Mouse (Mus musculus): Measurements from ENCODE around the gene Tubb5. TPM values are rescaled to one million over a fixed set of nuclear protein-coding genes. Genes with fewer than 3 reads are reported as not detected.
A peak's percentile ranks its signal among the peaks of the same experiment; 100 is the strongest.

The Tubb5 gene
- polyA plus RNA-seq (2015; fragmentation: Nextera tagmentation; extraction: Ambion mirVana), result 1,166 and 1,221 TPM in 2 replicates

- Histone ChIP-seq H3K4me3 (peak within 1 kb of the TSS; percentile 86), H3K9me3 (no peaks in the 10 kb centered on the region), H3K4me1 (peaks cover 44% of the 10 kb centered on the region), H3K27me3 (no peaks in the 10 kb centered on the region), H3K27ac (peak within 1 kb of the TSS; percentile 98), H3K36me3 (peaks cover 38% of the 10 kb centered on the region), H3K9ac (peak within 1 kb of the TSS; percentile 99), H3K4me2 (peak within 1 kb of the TSS; percentile 90)
- under 1% methylated on average over 29 of the region's 29 CpGs for WGBS
- ATAC-seq (ENCODE audit: insufficient number of reproducible peaks, insufficient read depth, low FRiP score, low TSS enrichment, low read depth), result peak; percentile 83
Measured at GRCm38 (mm10) chr17:35838122-35838544, at the start of gene Tubb5. Tubb5 (minus strand) TSS chr17:35838306.

- Histone ChIP-seq H3K27ac (no peak overlapping the region), H3K4me3 (no peak overlapping the region), H3K27me3 (no peaks in the 10 kb centered on the region), H3K9me3 (no peaks in the 10 kb centered on the region), H3K36me3 (peaks cover 98% of the 10 kb centered on the region), H3K4me1 (no peaks in the 10 kb centered on the region), H3K9ac (no peak overlapping the region), H3K4me2 (no peak overlapping the region)
- no peak for ATAC-seq (ENCODE audit: insufficient number of reproducible peaks, insufficient read depth, low FRiP score, low TSS enrichment, low read depth)
- 88% methylated on average over 12 of the region's 17 CpGs for WGBS
Measured at GRCm38 (mm10) chr17:35887725-35888124, 49.6 kb upstream of the Tubb5 start.

GRCm38 (mm10) chr17:35883777-35884176, 45.7 kb upstream of the Tubb5 start:
- Histone ChIP-seq H3K4me1 (peaks cover 14% of the 10 kb centered on the region), H3K9me3 (no peaks in the 10 kb centered on the region), H3K9ac (no peak overlapping the region), H3K4me2 (no peak overlapping the region), H3K27me3 (no peaks in the 10 kb centered on the region), H3K27ac (no peak overlapping the region), H3K4me3 (no peak overlapping the region), H3K36me3 (peaks cover 73% of the 10 kb centered on the region)
- 94% methylated on average over 14 of the region's 14 CpGs for WGBS
- ATAC-seq (ENCODE audit: insufficient number of reproducible peaks, insufficient read depth, low FRiP score, low TSS enrichment, low read depth), result no peak

- H3K36me3 ChIP-seq, result peaks cover 65% of the 10 kb centered on the region
Measured at GRCm38 (mm10) chr17:35882924-35883323, 44.8 kb upstream of the Tubb5 start.

GRCm38 (mm10) chr17:35879245-35880057, 41.3 kb upstream of the Tubb5 start, which contains the start of gene Dhx16:
Dhx16 (plus strand) TSS chr17:35879819.
- Histone ChIP-seq H3K36me3 (peaks cover 52% of the 10 kb centered on the region), H3K4me3 (peak within 1 kb of the TSS; percentile 96), H3K27me3 (no peaks in the 10 kb centered on the region), H3K9me3 (no peaks in the 10 kb centered on the region), H3K4me2 (peak within 1 kb of the TSS; percentile 81), H3K9ac (peak within 1 kb of the TSS; percentile 85), H3K4me1 (peaks cover 14% of the 10 kb centered on the region), H3K27ac (peak within 1 kb of the TSS; percentile 66)
- peak; percentile 86 for ATAC-seq (ENCODE audit: insufficient number of reproducible peaks, insufficient read depth, low FRiP score, low TSS enrichment, low read depth)
- WGBS, result 6% methylated on average over 66 of the region's 66 CpGs

More at GRCm38 (mm10) chr17:35882924-35883323, 44.8 kb upstream of the Tubb5 start:
- Histone ChIP-seq H3K9me3 (no peaks in the 10 kb centered on the region), H3K9ac (no peak overlapping the region), H3K4me1 (peaks cover 14% of the 10 kb centered on the region), H3K4me3 (no peak overlapping the region), H3K4me2 (no peak overlapping the region), H3K27ac (no peak overlapping the region), H3K27me3 (no peaks in the 10 kb centered on the region)
- 91% methylated on average over 17 of the region's 17 CpGs for WGBS
- ATAC-seq (ENCODE audit: insufficient number of reproducible peaks, insufficient read depth, low FRiP score, low TSS enrichment, low read depth), result no peak

- no peak for ATAC-seq (ENCODE audit: insufficient number of reproducible peaks, insufficient read depth, low FRiP score, low TSS enrichment, low read depth)
- Histone ChIP-seq H3K36me3 (peaks cover 54% of the 10 kb centered on the region), H3K4me2 (no peak overlapping the region), H3K4me1 (peaks cover 34% of the 10 kb centered on the region), H3K27me3 (no peaks in the 10 kb centered on the region), H3K4me3 (no peak overlapping the region), H3K9ac (no peak overlapping the region), H3K9me3 (0 out of 2 replicates have a peak, but pooled peaks cover 3% of the 10 kb centered on the region), H3K27ac (no peak overlapping the region)
- WGBS, result 89% methylated on average over 6 of the region's 6 CpGs
Measured at GRCm38 (mm10) chr17:35874721-35875120, 36.6 kb upstream of the Tubb5 start.

GRCm38 (mm10) chr17:35873774-35874519, 35.8 kb upstream of the Tubb5 start:
- no peak; the same call in 1 of the 2 replicates for ATAC-seq (ENCODE audit: insufficient number of reproducible peaks, insufficient read depth, low FRiP score, low TSS enrichment, low read depth)
- Histone ChIP-seq H3K4me1 (peaks cover 41% of the 10 kb centered on the region), H3K4me3 (peak overlapping the region; percentile 10), H3K27me3 (no peaks in the 10 kb centered on the region), H3K9me3 (0 out of 2 replicates have a peak, but pooled peaks cover 3% of the 10 kb centered on the region), H3K9ac (peak overlapping the region; percentile 61), H3K4me2 (peak overlapping the region; percentile 38), H3K27ac (no peak overlapping the region), H3K36me3 (peaks cover 54% of the 10 kb centered on the region)
- 32% methylated on average over 21 of the region's 21 CpGs for WGBS

- no peaks in the 10 kb centered on the region for H3K27me3 ChIP-seq
- peak overlapping the region; percentile 99 for H3K4me2 ChIP-seq
- no peak for ATAC-seq (ENCODE audit: insufficient number of reproducible peaks, insufficient read depth, low FRiP score, low TSS enrichment, low read depth)
- H3K4me3 ChIP-seq, result peak overlapping the region; percentile 73
- peaks cover 51% of the 10 kb centered on the region for H3K36me3 ChIP-seq
- 80% methylated on average over 8 of the region's 8 CpGs for WGBS
- H3K9ac ChIP-seq, result peak overlapping the region; percentile 89; the same call in 1 of the 2 replicates
- H3K27ac ChIP-seq, result peak overlapping the region; percentile 98
- 0 out of 2 replicates have a peak, but pooled peaks cover 3% of the 10 kb centered on the region for H3K9me3 ChIP-seq
- peaks cover 62% of the 10 kb centered on the region for H3K4me1 ChIP-seq
Measured at GRCm38 (mm10) chr17:35870884-35871696, 33.0 kb upstream of the Tubb5 start.

- no peak for ATAC-seq (ENCODE audit: insufficient number of reproducible peaks, insufficient read depth, low FRiP score, low TSS enrichment, low read depth)
- WGBS, result 41% methylated on average over 9 of the region's 9 CpGs
- Histone ChIP-seq H3K4me1 (peaks cover 62% of the 10 kb centered on the region), H3K4me2 (peak overlapping the region; percentile 99), H3K9me3 (0 out of 2 replicates have a peak, but pooled peaks cover 3% of the 10 kb centered on the region), H3K27me3 (no peaks in the 10 kb centered on the region), H3K36me3 (peaks cover 46% of the 10 kb centered on the region), H3K27ac (peak overlapping the region; percentile 98), H3K4me3 (peak overlapping the region; percentile 73), H3K9ac (peak overlapping the region; percentile 89)
Measured at GRCm38 (mm10) chr17:35870151-35870883, 32.2 kb upstream of the Tubb5 start.

GRCm38 (mm10) chr17:35869346-35870067, 31.4 kb upstream of the Tubb5 start:
- ATAC-seq (ENCODE audit: insufficient number of reproducible peaks, insufficient read depth, low FRiP score, low TSS enrichment, low read depth), result no peak
- no peaks in the 10 kb centered on the region for H3K27me3 ChIP-seq
- H3K4me3 ChIP-seq, result peak overlapping the region; percentile 73
- H3K27ac ChIP-seq, result peak overlapping the region; percentile 98
- peaks cover 69% of the 10 kb centered on the region for H3K4me1 ChIP-seq
- H3K4me2 ChIP-seq, result peak overlapping the region; percentile 99
- H3K36me3 ChIP-seq, result peaks cover 38% of the 10 kb centered on the region
- peak overlapping the region; percentile 89 for H3K9ac ChIP-seq
- WGBS, result 2% methylated on average over 7 of the region's 7 CpGs
- H3K9me3 ChIP-seq, result 0 out of 2 replicates have a peak, but pooled peaks cover 3% of the 10 kb centered on the region

Measured in embryonic facial prominence, embryonic 13.5 days (tissue).